Mouse (Mus musculus) heart, adult 8-10 months (tissue): ENCODE data around the gene Supt3. TPM values are rescaled to one million over a fixed set of nuclear protein-coding genes. Genes with fewer than 3 reads are reported as not detected.

Experiments used
- DNase-seq: peaks from one replicate; pipeline ENCODE4 v3.0.0; 2022; ENCODE audit warnings: low spot score
- total RNA-seq, 4 experiments: library from RNA; stranded (reverse); gene quantifications; 2 replicates each; pipeline ENCODE4 v1.2.4; 2022

Gene Supt3
- total RNA-seq, 4 experiments from 2014 or later: 15.4 to 18.3 (median 17.4) TPM

DNA sequence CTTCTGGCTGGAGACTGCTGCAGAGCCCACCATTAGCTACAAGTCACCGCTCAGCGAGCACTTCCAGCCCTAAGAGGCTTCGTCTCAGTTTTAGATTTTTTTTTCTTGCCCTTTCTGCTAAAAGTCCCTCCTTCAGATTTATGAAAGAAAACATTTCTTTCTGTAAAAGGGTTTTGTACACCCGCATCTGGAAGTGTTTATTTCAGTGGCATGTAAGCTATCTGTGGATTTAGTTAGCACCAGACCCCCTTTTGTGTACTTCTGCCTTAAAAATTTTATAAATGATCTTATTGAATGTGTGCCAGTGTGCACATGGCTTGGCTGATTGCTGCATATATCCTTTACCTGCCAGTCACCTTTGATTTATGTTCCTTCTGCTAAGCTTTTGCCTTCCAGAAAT, 277.6 kb downstream of the Supt3 start:
- no peak for DNase-seq

DNA sequence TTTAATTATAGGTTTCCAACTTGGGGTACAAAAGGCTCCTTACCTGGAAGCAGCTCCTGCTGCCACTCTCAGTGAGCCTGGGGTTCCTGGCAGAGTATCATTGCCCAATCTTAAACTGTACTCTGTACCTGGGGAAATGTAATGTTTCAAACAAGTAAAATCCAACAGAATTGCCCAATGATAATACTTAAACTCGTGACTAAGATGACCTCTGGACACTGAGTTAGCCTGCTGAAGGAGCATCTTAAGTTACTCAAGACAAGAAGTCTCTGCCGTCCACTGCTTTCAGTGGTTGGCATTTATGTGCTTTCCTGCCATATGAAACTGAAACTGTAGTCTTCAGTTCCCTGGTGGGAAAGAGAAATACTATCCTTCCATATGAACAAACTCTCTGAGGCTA, 279.9 kb downstream of the Supt3 start:
- DNase-seq: no peak

DNA sequence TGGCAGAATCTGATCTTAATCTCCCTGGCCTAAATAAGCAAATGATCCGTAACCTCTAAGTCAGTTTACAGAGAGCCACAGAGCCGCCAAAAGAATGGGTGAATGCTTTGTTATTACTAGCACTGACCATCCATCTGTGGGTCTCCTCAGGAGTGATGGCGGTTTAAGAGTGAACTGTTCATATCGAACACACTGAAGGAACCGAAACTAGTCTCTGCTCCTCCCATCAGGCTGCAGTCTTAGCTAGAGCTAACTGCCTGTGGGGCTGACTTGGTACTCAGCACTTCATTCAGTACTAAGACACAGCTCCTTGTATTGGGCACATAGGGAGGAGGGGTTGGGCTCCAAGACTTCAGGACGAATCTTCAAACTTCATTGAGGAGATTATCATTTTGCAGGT, 280.8 kb downstream of the Supt3 start:
- DNase-seq: no peak

DNA sequence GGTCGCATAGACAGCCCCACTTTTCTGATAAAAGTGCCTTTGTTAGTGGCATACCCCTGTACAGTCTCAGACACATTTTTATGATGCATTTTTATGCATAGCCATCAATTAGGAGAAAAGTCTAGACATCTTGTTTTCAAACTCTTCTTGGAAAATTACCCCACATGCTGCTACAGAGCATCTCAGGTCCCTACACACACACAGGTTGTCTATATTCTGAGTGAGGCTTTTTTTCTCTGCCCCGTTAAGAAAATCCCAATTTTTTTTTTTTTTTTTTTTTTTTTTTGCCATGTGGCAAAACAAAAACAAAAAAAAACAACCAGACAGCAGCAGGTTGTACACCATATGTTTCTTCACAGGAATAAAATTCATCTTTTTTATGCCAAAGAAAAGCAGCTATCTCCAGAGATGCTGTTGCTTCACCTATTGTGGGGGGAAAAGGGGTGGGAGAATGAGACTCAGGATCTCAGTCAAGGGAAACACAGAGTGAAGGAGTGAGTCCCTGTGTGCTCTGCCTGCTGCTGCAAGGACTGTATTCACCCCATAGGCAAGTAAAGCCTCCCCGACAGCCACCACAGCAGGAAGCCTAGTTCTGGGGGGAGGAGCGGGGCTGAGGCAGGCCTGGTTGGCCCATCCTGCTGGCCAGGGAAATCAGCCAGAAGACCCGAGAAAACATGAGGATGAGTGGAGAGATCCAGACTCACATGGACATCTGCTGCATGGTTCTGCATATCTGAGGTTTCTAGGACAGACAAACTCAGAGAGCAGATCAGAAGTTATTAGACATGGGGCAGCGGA, 281.8 kb downstream of the Supt3 start:
- DNase-seq: no peak

DNA sequence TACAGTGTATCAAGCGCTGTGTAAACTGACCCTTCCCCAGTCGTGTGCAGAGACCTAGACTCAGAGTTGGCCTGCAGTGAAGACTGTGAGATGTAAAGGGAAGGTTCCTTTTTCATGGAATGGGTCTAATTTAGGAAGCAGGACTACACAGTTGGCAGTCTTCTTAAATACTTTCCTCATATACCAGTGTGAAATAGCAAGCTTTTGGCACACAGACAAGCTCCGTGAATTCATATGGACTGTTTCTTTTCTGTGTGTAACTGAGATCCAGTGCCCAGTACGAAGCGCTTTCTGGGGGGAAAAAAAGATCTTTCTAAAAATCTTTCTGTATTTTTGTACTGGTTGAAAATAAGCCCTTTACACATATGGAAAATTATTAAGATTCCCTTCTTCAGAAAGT, 286.8 kb downstream of the Supt3 start:
- DNase-seq: no peak

DNA sequence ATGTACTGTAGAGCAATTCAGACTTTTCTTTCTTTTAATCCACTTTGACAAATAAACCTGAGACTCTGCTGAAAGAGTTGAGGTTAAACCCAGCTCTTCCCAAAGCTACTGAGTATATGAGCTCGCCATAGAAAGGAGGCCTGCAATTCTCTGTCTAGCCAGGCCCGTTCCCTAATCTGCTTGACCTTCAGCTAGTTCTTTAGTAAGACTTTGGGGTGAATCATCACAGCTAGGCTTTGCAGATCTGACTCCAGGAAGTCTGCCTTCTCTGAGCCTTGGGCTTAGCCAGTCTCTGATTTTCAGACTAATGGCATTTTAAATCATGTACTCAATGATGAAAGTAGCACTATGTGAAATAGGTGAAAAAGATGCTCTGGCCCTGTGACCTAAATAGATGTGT, 288.5 kb downstream of the Supt3 start:
- no peak for DNase-seq

DNA sequence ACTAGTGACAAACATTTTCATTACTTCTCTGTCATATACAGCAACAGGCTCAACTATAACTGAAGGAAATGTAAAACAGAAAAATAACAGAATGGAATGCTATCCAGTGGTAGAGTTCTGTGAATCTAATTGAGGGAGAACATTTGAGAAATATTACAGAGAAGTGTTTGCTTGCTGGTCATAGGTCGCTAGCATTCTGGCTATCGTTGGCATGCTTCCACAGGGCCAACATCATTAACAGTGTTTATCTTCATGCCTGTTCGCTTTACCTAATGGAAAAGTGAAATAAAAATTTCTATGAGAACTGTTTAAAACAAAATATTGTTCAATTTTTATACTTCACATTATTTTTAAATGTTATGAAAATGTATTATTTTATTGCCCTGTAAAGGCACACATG, 290.5 kb downstream of the Supt3 start:
- DNase-seq: no peak

DNA sequence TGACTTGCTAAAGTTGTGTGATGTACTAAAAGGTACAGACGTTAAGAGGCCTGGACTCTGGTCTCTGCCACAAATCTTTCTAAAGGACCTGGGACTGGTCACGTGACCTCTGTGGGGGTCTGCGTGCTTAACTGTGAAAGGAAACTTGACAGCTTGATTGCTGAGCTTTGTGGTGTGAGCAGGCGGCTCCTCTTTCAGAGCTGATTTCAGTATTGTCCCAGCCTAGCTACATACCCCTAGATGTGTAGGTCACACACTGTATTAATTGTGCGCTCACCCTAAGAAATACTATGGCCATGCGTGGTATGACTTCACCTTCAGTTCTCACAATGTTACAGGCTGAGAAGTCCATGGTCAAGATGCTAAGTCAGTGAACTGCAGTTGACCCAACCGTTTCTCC, 291.4 kb downstream of the Supt3 start:
- DNase-seq: no peak

DNA sequence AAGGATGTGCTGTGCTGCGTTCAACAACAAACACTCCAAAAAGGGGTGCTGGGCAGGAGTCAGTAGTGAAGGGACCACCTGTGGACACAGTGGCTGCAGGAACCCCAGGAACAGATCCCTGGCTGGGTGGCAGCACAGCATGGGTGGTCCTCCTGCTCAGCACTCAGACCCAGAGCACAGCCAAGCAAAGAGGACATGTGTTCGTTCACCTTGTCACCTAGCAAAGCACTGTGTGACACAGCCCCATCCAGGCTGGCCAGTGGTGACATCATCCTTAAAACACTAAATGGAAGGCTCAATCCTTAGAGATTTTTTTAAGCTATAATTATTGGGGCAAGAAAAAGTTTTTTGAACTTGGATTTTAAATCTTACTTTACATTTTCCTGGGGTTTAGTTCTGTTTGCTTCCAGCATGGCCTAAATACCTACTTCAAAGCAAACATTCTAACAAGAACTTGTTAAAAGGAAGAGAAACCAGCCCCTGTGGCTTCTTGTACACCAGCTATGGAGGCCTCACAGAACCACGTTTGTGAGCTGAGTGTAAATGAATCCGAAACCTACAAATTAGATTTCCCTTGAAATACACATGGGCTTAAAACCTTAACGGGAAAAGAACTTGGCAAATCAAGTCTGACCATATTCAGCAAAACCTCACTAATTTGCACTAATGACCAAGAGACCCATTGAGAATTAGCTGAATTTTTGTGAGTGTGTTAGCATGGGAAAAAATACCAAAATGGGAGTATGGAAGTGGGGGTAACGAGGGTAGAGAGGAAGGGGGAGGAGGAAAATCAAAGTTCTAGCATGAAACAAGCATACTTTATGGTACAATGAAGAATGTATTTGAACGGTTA, 295.8 kb downstream of the Supt3 start:
- no peak for DNase-seq

DNA sequence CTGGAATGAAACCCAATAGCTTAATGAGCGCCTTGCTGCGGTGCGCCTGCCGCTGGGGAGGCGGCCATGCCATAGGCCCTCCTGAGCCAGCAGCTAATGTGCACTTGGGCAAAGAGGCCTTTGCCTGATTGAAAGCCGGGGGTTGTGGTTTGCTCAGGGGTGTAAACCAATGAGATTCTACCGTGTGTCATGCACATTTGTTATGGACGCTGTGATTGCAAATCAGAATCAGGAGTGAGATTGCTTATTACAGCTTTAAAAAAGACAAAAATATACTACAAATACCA, 296.3 kb downstream of the Supt3 start:
- DNase-seq: no peak

DNA sequence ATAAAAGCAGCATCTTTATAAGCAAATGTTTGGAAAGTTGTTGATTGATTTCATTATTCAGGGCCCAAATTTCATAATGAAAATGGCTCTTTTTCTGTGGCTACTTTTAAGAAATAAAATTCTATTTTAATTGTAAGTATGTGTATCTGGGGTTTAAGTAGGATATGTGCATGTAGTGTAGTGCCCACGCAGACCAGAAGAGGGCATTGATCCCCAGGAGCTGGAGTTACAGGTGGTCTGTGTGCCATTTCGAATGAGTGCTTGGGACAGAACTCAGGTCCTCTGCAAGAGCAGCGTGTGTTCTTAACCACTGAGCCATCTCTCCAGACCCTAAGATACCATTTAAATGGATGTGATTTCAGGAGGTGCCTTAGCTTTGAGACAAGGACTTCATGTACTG, 296.8 kb downstream of the Supt3 start:
- DNase-seq: no peak

DNA sequence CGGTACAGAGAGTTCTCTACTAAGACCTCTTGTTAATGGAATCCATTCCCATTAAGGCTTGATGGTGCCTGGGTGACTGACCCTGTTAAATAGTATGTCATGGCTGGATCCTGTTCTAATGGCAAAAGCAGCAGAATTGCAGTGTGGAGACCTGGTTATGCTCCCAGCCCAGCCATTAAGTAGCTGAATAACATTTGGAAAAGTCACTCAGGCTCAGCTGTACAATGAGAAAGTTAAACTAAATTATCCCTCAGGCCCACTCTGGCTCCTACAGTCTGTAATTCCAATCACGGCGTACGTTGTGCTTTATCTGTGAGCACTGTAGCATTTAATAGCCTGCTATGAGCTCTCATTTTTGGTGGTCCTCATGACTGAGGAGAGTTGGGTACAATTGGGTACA, 300.0 kb downstream of the Supt3 start:
- DNase-seq: no peak

DNA sequence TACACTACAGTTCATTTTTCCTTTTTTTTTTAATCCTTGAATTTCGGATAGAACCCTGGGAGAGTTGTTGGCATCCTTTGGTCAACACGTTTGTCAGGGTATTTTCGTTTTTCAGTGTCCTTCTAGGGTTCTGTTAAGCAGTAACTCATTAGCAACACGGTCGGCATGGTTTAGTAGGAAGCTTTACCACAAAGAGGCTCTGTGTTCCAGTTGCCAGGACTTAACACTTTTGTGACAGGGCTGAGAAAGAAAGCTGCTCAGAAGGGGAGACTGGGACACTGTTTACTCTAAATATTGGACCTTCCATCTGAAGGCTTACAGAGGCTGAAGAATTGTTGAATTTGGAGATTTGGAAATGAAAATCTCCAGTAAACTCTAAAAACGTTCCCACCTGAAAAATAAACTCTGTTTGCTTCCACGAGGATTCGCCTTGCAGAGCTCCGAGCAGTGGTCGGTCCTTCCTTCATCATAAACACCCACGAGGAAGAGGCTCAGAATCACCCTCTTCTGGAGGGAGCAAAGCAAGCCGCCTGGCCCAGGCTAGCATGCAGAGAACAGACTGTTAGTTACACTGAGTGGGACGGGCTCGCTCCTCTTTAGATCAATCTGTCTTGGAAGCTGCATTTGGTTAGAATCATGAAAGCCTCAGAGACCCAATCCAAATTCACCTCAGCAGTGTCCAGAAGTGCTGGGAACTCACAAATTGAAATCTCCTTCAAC, 301.1 kb downstream of the Supt3 start:
- DNase-seq: no peak

DNA sequence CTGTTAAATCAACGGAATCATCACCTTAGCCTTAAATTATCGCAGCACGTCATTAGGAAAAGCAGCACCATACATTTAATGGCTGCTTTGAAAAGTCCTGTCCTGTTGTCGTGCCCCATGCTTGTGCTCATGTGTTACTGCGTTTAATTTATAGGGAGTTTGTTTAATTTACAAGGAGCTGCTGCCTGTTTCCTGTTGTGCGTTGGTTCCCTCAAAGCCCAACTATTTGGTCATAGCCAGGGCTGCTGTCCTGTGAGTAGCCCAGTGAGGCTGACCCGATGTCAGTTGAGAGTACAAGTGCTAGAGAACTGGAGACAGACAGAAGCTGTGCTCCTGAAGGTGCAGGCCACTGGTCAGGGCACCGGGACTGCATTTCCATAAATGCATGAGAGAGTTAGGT, 304.6 kb downstream of the Supt3 start:
- no peak for DNase-seq

DNA sequence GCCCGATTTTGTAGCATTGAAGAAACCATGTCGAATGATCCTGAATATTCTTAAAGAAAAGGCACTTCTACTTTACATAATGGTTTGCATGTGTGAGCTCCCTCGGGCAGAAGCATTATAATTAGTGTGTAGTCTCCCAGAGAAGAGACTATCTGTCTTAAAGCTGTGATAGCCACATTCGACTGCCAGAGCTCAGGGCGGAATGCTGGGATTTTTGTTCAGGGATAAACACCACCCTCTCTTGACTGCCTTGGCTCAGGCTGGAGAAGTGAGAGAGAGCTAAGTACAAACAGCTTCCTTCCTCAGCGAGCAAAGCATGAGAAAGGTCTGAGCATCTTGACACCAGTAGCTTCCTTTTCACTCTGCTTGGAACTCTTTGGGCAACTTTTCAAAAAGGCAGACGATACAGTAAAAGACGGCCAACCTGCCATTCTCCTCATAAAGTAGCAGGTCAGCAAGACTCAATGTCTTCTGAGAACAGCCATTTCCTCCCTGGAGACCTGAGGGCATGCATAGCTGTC, 305.1 kb downstream of the Supt3 start:
- no peak for DNase-seq

DNA sequence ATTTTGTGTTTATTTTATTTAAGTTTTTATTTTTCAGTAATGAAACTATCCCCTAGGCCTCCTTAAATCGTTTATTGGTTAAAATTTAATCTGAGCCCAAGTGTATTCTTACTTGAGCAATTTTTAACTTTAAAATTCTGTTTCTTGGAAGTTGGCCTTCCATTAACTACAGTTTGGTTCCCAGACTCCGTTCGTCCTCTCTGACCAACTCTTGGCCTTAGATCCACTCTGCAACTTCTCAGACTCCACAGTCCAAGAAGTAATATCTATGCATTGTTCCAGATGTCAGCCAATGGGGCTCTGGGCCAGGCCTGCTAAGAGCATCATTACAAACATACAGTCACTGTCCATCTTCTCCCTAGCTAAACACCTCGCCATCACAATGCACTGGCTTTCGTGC, 309.4 kb downstream of the Supt3 start:
- no peak for DNase-seq

DNA sequence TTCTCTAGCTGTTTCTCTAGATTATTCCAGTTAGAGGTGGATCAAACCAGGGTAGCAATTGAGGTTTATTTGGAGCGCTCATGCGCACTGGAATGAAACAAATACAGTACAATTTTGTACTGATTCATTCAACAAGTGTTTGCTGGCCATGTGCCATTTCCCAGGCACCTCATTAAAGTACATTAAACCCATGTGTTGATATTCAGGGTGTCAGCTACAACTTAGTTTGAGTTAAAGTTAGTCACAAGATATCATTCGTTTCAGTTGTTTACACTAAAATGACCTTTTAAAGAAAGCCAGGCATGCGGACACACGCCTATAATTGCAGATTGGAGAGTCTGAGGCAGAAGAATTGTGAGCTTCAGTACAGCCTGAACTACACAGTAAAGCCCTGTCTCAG, 310.1 kb downstream of the Supt3 start:
- DNase-seq: no peak

DNA sequence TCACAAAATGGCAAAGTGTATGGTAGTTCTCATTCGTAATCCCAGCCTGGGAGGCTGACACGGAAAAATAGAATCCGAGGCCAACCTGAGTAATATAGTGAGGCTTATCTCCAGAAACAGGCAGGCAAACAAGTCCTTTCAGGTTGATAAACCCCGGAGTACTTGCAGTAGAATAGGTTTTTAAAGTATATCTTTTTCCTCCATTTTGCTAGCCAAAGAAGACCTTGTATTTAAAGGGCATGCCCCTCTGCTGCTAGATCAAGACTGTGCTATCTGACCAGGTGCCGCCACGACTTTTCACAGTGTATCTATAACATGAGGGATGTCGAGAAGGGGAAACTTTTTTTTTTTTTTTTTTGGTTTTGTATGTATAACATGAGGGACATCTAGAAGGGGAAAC, 324.1 kb downstream of the Supt3 start:
- no peak for DNase-seq

DNA sequence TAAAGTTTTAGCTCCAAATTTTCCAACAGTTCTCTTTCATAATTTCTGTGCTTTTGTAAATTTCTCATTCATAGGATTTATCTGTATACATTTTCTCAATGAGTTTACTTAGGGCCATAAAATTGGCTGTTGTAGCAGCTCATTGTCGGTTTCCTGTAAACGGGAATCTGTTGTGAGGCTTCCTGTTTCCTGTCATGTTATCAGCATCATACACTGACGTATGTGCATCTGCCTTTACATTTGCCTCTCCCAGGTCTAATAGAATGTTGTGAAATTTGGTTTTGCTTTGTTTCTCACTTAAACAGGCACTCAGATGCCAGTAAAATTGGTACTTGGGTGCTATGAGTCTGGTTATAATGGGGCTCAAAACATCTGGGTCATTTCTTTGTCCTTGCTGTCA, 338.4 kb downstream of the Supt3 start:
- no peak for DNase-seq

DNA sequence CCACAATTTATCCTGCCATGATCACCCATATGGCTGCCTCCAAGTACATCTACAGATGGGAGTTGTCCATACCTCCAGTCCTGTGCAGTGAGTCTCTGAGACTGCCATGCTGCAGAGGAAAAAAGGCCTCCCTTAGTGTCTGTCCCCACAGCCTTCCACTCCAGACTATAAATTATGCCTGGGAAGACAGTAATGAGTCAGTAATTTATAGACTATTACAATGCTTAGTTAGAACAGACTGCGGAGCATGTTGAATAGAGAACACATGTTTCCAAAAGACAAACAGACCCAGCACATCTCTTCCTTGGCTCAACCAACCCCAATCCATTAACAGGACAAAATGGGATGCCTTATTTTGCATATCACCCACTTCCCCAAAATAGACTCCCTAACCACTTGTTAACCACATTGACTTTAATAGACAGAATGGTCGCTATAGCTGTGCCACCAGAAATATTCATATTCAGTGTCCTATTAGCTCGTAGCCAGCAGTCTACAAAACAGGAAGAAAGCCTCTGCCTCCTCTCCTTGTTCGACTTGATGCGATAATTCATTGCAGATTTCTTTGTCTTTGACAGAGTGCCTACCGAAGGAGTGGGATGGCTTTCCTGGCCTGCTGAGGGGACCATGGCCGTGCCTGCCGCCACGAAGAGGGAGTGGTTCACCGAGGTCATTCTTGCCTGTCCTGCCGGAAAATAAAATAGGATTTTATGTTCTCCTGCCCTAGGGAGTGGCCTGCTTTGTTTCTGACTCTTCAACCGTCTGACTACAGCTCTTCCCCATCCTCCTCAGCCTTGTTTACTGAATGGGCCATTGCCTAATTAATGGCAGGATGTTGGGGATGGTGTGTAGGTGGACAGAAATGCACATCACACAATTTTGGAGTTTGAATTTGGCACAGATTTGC, 341.9 kb downstream of the Supt3 start:
- DNase-seq: no peak

DNA sequence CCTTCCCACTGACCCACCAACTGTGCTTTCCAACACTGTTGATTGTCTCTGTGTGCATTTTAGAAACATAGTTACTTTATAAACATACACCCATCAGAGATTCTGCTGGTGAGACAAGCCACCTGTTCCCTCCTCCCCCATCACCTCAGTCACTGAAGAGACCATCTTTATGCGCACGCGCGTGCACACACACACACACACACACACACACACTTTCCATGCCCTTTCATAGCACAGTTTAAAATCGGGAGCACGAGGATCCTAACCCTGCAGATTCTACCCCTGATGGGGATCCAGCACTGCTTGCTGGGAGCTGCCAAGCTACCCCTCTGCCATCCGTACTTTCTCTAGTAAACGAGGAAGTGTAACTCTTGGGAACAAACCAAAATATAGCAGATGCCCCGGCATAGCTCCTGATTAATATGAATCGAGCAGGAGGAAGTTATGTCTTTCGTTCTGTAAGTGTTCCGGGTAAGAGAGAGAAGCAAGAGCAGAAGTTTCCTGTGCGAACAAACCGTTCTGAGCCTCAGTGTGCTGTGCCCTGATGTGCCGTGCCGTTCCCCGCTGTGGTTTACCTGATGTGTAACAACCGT, 342.8 kb downstream of the Supt3 start:
- DNase-seq: no peak
